Mouse (Mus musculus): ENCODE measurements around the gene Gabarapl1.
A peak's percentile ranks its signal among the peaks of the same experiment; 100 is the strongest.
"Not testable (repeated sequence)": the region's sequence is repeated elsewhere in the genome, so short reads cannot be mapped to it uniquely, and the experiment has no call there.

Gabarapl1 gene

DNA sequence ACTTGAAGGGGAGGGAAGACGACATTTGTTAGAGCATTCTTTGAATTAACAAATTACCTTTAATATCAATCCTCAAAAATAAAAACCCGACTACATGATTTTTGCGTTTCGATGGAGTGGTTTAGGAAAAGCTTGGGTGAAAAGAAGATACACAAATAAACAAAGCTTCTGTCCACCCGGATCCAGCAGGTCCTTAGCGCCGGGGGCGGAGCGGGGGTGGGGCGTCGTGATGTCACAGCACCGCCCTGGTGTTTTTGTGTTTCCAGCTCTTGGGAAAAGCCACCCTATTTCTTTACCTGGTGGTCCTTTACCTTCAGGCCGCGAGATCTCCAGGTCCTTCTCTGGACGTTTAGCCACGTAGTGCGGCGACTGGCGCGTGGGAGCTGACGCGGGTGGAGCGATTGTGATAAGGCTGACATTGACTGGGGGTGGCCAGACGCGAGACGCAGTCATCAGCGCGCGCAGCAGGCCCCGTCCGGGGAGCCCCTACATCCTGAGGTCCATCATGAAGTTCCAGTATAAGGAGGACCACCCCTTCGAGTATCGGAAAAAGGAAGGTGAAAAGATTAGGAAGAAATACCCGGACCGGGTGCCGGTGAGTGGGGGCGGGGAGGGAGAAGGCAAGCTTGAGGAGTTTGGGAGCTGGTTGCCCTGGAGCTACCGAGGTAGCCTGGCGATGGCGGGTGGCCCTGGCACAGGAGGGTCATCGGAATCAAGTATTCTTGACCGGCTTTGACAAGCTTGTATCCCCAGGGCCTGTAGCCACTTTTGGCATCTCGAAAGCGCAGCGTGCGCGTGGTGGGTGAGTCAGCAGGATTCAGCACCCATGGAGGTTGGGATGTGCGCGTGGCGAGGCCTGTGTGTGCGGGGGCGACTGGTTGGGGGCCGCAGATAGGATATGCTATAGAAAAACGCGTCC, at the start of gene Gabarapl1:
Gene Gabarapl1, plus strand, starts transcription at position 219 of the 919 bp plus-strand sequence.
- DNase-seq: peak; percentile 88

DNA sequence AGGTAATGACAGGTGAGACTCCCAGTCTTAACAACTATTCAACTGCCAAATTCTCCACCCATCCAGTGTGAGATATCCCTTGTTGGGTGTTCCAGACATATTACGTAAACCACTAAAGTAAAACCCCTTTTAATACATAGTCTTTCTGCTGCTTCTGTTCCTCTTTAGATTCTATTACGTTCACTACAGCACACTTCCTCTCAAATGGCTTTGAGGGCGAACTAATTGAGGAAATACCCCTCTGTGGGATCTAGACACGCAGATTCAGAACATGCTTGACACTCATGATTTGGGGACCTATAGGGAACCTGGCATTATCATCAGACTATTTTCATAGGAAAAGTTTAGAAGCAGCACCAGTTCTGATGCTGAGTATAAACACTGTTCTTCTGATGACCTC, 38.0 kb upstream of the Gabarapl1 start:
- DNase-seq: no peak

DNA sequence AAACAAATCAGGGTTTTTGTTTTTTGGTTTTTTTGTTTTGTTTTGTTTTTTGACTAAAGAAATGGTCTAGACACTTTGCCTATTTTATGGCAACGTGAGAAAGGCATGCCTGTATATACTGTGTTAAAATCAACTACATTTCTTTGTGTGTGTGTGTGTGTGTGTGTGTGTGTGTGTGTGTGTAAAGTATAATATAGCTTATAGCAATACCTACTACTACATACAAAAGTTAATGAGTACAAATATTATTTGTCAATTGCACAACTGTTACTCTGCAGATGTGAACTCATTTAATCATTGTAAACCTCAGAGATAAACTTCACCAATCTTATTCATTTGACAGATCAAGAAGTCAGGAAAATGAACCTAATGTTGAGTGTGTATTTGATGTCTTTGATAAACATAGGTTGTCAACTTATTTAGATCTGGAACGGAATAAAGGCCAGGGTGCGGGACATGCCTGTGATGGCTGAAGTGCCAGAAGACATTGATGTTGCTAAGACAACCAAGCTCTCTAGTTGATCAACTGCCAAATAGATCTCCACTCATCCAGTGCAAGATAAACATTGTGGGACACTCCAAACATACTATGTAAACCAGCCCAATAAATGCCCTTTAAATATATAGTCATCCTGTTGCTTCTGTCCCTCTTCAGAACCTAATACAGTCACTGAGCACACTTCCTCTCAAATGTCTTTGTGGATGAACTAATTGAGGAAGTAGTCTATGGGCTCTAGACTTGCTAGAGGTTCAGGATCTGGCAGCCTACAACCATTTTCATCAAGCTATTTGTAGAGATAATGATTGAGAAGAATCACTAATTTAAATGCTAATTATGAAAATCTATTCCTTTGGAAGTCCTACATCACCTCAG, 35.4 kb upstream of the Gabarapl1 start:
- DNase-seq: no peak

DNA sequence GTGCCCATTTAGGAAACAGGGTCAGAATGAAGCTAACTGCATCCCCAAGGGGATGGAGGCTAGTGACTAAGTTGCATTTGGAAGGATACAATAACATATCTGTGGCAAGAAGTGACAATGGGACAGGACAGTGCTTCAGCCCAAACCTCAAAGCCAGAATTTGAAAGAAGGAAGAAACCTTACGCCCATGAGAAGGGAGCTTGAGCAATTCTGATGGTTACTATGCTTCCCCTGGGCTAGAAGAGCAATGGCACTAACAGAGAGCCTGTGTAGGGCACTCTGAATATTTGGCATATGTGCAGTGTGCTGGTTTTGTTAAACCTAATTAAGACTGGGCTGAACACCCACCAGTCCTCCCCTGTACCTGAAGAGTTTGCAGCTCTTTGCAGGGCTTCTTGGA, 33.4 kb upstream of the Gabarapl1 start:
- DNase-seq: not testable (repeated sequence)

DNA sequence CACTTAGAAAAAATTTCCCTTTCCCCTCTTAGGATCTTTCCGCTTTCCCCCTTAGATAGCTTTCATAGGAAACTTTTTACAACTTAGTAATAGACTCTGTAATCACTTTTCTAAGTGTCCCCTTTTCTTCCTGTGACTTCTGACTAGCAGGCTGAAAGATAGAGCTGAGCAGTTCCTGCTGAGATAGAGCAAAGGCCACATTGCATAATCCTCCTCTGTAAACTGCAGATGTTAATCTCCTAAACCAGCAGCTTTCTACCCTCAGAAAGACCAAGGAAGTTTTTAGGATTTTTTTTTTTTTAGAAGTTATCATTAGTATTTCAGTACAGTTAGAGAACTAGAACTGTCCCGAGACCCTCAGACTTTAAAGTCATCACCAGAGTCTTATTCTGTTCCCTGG, 29.5 kb upstream of the Gabarapl1 start:
- DNase-seq: no peak

DNA sequence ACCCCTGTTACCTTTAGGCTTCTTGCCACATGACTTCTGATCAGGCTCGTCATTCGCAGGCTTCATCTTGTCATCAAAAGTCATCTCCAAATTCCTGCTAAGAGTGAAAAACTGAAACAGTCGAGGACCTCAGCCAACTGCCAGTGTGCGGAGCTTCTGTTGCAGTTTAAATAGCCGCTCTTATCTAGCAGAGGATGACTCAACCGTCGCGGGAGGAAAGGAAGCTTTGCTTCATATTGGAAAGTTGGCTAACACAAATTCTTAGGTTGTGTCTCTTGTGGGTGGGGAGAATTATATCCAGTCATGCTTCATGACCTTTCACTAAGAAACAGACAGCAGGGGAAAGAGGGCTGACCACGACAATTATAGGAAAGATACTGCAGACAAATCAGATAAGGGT, 25.9 kb upstream of the Gabarapl1 start, which contains the start of gene Olr1:
Gene Olr1, minus strand, starts transcription at position 142 of the 400 bp plus-strand sequence.
- DNase-seq: no peak

DNA sequence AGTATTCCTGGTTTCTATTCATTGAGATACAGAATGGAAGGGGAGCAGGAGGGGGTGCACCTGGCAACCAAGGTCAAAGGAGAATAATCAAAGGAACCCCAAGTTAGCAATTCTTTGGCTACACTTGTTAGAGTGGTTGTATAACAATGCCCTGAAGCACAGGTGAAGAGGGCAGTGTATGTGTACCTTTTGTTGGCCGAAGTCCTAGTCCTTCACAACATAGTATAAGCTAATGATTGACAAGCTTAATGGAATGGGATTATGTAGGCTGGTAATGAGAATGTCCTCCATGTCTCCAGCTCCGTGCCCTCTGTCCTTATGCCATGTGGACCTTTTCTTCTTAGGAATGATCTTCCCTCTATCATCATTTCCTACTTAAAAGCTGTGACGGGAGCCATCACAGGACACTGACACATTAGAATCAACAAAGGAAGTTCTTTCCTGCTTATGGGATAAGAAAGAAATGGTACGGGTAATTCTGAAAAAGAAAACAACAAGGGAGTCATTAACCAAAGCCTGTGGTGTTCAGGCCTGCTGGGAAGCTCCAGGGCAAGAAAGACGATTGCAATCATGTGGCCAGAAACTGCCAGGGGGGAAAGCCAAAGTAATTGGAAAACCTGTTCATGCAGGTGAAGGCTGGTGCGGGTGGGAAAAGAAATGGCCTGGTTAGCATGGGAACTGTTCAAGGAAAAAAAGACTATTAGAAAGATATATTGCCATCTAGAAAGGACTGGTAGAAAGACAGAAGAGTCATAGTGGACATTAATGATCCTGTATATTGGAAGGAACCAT, 22.6 kb upstream of the Gabarapl1 start:
- no peak for DNase-seq

DNA sequence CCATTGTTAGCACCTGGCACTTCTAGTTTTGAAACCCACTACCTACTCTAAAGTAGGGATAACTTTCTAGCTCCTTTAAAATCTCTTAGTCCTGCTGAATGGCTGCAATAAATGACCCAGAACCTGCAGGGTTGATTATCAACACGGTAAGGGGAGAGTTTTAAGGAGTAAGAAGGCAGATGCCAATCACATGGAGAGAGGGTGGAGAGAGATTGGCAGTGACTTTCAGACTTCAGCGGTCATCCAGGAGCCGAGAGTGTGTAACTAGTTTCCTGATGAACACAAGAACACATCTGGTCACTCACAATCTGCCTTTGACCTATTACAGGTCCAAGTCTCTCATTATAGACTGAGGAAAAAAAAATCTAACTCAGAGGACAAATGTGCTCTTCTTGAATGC, 20.6 kb upstream of the Gabarapl1 start, which contains the start of gene Tmem52b:
Gene Tmem52b, plus strand, starts transcription at position 189 of the 400 bp plus-strand sequence.
- no peak for DNase-seq

DNA sequence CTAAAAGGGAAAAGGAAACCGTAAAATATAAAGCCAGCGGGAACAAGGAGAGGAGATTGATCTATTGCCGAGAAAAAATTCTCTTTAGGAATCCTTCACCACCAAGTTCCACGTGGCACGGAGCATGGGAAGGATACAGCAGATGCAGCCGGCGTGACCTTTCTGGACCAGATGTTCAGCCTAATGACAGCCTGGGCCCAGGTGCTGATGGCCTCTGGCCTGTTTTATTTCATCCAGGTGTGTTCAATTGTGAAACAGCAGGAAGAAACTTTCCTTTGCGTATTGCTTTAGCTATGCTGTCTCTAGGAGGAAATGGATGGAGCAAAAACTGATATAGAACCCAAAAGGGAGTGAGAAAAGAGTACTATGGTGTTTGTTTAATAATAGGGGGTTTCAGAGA, 20.1 kb upstream of the Gabarapl1 start:
- no peak for DNase-seq

DNA sequence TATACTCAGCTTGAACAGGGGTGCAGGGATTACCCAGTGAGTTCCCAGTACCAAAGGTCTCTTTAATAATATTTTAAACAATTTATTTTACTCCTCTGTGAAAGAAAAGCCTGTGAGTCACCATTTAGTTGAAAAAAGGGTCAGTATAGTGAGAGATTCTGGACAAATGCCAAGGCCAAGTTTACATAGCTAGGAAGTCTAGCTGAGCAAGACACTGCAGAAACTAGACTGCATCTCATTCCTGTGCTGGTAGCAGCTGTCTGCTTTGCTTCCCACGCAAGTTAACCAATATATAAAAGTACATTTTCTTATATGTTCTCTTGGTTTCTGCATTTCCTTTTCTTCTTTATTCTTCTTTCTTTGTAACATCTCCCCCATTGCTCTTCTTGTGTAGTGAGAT, 19.6 kb upstream of the Gabarapl1 start:
- no peak for DNase-seq

DNA sequence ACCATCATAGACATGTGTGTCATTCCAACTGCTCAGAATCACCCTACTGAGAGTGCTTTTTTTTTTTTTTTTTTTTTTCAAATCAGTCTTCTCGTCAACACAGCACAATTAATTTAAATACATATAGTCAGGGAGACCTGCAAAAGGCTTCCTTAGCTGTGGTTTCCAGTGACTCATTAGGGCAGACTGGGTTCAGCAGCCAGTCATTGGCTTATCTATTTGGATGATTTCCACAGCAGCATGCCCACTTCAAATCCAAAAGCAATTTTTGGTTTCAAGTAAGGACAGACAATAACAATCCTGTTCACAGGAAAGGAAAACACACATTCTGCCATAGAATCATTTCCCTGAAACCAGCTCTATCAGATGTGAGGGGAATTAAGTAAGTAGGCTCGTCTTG, 18.6 kb upstream of the Gabarapl1 start:
- DNase-seq: no peak

DNA sequence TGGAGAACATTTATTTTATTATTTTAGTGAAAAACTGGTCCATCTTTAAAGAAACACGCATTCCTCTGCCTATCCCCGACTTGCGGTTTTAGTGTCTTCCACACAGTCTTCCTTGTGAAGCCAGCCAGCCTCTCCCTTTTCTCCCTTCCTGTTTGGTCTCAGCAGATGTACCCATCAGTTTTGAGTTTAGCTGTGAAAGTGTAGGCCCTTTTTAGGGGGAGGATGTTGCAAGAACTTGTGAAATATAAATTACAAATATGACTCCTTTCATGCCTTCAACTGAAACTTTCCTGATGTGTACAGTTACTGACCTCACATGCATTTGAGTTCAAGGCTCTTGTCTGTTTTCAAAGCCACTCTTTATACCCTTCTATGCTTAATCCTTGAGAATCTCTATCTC, 17.9 kb upstream of the Gabarapl1 start:
- no peak for DNase-seq

DNA sequence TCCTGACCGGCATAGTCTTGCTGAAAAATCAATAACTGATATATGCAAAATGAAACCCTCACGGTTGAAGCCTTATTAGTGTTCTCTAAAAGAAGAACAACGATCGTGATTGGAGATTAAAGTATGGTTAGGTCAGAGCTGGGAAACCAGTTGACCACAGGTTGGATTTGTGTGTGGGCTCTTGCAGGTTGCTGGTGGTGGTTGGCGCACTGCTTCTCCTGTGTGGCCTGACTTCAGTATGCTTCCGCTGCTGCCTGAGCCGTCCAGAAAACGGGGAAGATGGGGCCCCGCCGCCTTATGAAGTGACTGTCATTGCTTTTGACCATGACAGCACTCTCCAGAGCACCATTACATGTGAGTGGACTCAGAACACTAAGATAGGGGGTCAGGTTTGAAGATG, 16.6 kb upstream of the Gabarapl1 start:
- DNase-seq: no peak

DNA sequence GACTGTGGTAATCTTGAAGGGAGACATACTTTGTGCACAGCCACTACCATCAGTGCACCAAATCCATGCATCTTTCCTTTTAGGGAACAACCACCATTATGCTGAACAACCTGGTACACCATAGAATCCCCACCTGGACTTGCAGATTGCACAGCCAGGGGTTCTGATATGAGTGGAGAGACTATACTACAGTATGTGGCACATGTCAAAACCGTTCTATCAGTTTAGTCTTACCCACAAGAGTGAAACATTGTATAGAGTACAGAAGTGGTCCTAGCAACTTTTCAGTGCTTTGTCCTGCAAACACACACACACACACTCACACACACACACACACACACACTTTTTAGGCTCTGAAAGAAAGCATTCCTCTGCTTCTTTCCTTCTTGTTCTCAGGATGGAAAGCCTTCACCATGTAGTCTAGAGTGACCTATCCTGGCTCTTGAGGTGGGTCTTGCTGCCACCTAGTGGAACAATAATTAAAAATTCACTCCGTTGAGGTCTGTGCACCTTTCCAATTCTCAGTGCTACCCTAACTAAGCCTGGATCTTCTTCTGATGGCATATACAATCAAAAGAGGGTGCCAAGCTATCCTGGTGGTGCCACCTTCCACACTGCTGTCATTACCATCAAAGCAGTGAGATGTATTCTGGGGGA, 15.1 kb upstream of the Gabarapl1 start:
- peak; percentile 26 for DNase-seq

DNA sequence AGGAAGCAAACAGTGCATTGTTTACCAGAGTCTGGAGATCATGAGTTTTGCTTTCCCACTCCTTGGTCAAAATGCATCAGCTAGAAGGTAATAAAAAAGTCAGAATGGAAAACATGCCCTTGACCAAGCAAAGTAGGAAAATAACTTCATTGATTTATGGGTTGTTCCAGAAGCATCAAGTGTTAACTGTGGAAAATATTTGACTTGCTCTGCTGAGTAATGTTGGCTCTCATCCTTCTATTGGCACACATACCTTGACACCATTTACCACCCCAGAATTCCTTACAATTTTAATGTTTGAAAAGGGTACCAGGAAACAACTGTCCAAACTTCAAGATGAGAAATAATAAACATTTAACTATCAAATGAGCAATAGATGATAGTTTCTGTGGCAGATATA, 6.9 kb upstream of the Gabarapl1 start:
- no peak for DNase-seq

DNA sequence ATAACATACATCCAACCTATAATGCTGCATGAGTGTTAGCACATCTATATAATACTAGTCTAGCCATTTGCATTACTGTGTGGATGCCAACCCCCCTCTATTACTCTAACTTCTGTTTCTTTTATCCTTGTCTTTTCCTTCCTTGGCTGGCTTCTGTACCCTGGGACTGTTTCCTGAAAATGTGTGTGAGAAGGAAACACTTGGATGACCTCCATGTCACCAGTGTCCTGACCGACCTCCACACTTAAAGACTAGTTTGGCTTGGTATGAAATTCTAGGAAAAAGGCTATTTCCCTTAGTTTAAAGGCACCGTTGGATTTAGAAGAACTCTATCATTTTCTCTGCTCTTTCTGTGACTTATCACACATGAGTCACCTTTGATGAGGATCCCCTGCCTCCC, 5.5 kb upstream of the Gabarapl1 start:
- DNase-seq: no peak

DNA sequence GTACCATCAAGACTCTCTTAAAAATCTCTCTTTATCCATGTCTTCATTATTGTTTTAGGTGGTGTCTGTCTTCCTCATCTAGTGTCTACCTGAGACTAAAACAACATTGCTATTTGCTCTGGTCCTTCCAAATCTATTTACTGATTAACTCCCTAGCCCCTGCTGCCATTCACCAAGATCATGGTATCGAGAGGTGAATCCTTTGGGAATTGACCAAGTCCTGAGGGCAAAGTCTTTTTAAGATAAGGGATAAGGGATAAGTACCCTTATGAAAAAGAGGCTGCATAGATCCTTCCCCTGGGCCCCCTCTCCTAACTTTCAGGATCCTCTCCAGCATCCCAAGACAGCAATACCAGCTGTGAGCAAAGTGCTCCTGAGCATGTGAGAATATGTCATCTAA, 3.4 kb upstream of the Gabarapl1 start:
- DNase-seq: no peak

DNA sequence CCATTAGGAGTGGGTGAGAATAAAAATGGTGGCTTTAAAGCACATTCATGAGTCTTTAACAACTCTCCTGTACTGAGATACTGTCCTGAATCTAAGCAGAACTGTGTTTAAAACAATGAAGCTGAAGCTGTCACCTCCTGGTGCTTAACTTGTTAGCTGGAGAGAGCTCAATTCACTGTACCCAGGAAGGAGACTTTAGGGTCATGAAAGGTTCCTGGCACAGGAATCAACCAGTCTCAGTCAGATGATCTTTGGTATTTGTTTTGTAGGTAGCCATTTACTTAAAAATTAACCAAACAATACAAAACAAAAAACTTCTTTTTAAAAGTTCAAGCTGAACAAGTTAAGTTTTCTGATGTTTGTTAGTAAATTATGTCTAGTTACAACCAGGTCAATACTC, 2.7 kb upstream of the Gabarapl1 start:
- no peak for DNase-seq

DNA sequence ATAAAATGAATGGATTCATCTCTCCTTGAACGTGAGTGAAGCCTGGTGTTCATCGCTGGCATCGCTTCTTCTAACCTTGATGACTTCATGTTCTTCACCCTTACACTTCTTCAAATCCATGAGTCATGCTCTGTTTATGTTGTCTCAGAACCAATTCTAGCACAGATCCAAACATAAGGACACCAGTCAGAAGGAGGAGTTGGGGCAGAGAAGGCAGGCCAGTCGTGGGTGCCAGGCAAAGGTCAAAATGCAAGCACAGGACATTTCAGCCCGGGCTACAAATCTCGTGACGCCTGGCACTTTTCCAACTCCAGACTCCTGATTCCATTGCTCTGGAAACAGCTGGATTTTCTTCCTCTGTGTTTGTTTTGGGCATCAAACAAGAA, 411 bp upstream of the Gabarapl1 start:
- DNase-seq: peak; percentile 75

DNA sequence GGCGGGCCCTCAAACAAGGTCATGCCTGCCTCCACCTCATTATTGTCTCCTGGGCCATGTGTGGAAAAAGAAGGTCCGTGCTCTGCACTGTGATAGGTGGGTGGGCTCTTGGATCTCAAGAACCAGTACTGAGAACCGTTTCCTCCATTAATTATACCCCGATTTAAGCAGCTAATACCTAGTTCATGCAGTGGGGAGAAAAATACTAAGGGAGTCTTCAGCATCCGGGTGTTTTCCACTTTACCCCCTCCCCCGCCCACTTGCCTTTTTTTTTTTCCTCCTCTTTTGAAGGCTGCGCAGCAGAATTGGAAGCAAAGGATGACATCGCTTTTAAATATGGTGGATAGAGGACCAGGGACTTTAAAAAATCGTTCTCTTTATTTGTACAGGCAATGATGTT, 1.1 kb downstream of the Gabarapl1 start:
- DNase-seq: peak; percentile 57

DNA sequence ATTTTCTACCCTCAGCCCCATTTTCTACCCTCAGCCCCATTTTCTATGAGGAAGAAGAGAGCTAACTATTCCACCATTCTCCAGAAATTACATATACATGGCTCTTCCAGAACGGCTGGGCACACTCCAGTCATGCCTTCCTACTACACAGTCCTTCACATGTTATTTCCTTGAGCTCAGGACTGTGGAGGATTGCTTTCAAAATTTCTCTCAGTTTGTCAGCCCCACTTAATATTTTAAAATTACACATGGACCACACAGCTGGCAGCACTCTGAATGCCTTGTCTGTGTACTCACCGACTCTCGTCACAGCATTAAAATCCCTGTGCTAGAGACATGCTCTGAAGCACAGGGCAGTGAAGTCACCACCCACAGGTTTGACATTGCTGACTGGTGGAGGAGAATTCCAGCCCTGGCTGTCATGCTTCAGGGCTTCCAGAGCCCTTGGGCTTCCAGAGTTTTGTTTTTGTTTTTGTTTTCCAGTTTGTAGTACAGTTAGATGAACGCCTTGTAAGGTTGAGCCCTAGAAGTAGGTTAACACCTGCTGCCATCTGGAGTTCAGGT, 1.7 kb downstream of the Gabarapl1 start:
- DNase-seq: no peak

DNA sequence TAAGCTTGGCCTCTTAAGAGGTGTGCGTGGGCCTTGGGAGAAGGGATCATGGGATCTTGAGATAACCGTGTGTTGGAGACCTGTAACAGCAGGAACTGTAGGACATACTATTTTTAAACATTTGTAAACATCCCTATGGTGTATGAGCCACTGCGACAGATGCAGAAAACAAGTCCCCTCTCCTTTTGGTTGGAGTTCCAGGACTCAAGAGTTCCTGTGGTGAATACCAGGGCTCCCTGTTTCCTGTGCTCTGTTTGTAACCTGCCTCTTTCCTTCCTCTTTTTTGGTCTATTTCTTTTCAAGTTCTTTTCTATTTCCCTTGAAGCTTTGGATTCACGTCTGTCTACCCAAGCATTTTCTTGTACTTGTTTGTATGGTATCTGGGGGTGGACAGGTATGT, 2.8 kb downstream of the Gabarapl1 start:
- no peak for DNase-seq
